Mouse (Mus musculus): Measurements from ENCODE around the gene Micu1.

Micu1 gene

DNA sequence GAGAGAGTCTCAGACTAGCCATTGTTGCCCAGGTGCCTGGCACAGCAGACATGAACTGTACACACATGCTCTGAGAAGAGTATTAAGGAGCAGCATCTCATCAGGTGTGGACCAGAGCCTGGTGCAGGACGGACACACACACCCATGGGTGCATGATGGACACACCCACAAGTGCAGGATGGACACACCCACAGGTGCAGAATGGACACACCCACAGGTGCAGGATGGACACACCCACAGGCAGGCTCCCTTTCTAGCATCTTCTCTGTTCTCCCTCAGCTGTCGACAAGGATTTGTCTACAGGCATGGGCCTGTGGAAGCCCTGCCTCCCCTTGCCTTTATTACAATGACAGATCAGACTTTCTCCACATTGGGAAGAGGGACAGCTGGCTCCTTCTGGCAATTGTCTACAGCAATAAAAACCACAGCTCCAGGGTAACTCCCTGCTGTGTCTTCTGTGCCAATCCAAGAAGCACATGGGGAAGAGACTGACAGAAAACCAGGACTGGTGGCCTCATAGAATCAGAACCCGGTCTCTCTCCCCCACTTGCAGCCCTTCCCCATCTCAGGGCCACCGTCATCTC lies 107.8 kb downstream of the Micu1 start:
- no peak for DNase-seq (ENCODE audit: low read depth)

DNA sequence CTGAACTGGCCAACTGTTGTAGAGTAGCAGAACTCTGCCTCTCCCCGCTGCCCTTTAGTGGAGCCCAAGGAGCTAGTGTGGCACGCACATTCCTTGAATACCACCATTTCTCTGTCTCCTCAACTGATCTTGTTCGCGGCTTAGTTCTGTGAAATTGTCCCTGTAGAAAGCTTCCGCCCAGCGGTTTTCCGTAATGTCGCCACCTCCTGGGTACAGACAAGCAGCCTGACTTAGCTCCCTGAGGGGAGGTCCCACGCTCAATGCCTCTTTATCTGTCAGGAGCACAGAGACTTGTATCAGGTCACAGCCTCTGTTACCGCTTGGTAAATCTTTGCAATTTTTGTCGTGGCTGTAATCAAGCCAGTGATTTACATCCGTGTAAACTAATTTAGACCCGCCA lies 110.7 kb downstream of the Micu1 start:
- no peak for DNase-seq (ENCODE audit: low read depth)

DNA sequence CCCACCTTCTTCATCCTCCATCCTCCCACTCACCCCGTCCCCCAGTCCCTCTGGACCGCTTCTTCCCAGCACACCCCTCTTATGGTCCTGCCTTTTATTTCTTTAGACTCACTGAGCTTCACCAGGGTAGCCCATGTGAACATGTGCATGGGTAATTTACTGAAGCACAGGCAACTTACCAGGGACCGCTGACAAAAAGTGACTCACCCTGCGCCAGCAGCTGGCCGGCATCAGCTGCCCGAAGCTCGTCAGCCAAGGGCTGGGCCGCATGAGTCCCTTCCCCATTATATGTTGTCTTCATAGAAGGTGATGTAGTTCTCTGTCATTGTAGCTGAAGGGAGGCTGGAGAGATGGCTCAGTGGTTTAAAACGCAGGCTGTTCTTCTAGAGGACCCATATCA lies 111.5 kb downstream of the Micu1 start:
- no peak for DNase-seq (ENCODE audit: low read depth)

DNA sequence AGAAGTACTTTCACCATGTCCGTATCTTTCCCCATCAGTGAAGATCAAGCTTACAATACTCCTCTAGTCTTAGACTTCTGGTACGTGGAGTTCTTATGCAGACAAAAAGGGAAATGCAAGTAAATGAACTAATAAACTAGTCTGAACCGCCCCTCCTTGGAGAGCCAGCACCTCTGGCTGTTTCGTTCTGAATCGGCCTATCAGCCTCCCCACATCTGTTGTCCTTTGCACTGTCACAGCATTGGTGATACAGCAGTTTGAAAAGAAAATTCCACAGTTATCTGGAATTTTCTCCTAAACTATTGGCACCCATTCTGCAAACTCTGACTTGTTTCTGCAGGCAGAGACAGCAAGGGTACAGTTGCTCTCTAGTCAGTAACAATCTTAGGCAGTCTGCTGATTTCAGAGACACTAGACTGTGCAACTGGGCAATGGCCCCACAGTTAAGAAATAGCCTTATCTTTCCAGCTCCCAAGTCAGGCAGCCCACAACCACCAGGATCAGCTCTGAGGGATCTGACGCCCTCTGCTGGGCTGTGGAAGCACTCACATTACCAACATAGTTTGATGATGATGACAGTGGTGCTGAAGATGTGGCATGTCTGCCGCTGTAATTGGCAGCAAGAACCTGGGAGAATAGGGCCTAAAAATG lies 112.4 kb downstream of the Micu1 start:
- peak; percentile 76 for DNase-seq (ENCODE audit: low read depth)

DNA sequence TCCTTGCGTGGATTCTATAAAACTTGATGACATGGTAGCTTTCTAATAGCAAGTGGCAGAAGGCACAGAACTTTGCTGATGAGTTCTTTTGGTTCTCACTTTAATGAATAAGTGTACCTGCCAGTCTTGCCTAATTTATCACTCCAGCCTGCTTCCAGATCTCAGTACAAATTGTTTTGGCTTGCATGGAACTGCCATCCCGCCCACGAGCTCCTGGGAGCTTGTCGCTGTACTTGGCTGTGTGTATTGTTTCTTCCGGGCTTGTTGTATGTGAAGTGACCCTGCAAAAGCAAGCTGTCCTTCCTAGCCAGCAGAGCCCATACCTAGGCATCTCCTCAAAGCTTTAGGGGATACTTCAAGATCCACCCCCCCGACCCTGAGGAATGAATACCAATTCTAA lies 114.3 kb downstream of the Micu1 start:
- no peak for DNase-seq (ENCODE audit: low read depth)

DNA sequence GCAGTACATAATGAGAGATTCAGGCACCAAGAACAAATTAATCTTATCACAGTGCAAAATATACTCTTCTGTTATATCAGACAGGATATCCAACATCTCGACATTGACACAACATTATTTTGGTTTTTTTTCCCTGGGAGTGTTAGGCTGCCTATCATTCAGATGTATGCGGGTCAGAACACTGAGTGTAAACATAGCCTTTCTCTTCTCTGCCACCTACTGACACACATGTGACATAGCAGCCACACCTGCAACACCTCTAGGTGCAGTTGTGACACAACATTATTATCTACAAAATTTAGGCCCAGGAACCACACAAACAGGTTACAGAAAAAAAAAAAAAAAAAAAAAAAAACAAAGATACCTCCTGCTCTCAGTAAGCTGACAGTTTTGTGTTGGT lies 115.3 kb downstream of the Micu1 start:
- DNase-seq (ENCODE audit: low read depth), result peak; percentile 41

DNA sequence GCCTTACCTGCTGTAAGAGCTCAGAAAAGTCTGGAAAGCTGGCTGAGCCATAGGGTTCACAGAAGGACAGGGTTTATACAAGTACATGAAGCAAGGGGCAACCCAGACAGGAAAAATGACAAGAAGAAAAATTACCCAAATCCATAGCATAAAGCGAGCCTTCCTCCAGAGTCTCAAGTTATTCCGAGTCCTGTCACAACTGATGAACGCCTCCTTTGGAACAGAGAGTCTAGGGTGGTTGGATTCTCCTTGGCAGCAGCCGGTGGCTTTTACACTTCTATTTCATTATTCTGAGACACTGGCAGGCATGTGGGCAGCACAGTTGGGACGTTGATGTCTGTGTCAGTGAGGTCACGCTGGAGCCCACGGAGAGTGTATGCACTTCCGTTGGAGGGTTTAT lies 115.7 kb downstream of the Micu1 start:
- no peak for DNase-seq (ENCODE audit: low read depth)

DNA sequence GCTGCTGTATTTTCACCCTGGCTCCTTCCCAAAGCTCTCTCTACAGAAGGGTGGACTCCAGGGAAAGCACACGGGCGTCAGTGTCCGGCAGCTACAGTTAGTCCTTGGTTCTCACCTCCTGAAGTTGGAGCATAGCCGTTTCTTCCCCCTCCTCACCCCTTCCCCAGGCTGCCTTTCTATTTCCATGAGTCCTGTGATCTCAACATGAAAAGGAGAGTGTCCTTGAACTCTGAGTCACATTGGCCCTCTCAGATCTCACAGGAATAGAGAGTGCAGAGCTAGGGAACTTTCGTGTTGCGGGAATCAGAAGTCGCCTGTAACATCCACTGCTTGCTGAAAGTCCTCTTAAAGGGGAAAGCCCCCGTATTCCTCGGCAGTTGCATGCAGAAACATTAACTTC lies 116.9 kb downstream of the Micu1 start:
- no peak for DNase-seq (ENCODE audit: low read depth)

DNA sequence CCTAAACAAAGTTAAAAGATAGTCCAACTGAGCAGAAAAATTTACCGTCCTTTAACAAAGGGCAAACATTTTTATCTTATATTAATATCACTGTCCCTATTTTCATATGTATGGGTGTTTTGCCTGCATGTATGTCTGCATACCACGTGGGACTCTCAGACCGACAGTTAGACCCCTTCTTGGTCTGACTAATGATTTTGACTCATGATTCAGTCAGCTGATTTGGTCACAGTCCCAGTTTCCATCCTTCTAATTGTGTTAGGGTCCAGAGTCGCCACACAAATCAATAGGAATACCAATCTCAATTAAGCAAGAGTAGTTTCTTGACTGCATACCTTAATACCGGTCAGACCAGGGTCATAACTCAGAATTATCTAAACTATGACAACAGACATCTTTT lies 118.6 kb downstream of the Micu1 start:
- DNase-seq (ENCODE audit: low read depth), result peak; percentile 69

DNA sequence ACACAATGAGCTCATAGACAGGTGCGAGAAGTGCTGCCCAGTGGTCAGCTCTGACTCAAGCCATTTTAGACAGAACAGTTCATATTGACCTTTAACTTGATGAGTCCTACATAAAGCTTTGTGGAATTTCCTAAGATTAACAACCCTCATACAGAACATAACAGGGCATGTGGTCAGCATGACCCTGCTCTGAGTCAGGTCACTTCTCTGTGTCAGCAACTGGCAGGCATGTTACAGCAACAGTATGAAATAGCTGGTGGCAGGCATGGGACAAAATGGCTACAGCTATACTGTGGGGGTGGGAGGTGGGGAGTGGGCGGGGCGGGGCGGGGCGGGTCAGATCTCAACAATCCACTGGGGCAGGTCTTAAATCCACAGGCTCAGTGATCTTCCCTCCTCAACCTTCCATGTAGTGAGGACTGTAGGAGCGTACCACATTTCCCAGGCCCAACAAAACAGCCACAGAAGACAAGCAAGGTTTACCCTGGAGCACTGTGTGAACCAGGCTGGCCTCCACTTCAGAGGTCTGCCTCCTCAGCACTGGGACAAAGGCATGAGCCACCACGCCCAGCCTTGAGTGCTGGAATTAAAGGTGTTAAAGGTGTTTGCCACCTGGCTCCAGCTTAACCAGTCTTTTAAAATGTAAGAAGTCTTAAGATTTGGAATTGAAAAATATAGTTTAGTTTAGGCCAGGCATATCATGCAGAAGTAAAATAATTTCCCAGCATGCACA lies 119.2 kb downstream of the Micu1 start:
- no peak for DNase-seq (ENCODE audit: low read depth)

DNA sequence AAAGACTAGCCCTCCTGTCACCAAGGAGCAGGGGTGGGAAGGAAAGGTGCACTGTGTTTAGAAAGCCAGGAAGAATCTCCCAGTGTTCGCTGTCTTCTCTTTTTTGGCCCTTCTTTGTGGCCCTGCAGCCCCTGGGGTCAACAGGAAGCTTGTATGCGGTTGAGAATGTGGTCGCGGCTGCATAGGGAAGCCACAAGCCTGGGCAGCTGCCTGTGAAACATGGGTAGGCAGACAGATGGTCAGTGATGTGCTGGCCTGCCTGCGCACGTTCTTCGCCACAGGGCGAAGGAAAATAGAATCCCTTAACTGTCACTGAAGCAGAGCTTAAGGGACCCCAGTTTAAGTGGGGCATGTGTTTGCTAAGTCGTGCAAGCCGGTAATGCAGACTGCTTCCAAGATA lies 120.6 kb downstream of the Micu1 start:
- no peak for DNase-seq (ENCODE audit: low read depth)

DNA sequence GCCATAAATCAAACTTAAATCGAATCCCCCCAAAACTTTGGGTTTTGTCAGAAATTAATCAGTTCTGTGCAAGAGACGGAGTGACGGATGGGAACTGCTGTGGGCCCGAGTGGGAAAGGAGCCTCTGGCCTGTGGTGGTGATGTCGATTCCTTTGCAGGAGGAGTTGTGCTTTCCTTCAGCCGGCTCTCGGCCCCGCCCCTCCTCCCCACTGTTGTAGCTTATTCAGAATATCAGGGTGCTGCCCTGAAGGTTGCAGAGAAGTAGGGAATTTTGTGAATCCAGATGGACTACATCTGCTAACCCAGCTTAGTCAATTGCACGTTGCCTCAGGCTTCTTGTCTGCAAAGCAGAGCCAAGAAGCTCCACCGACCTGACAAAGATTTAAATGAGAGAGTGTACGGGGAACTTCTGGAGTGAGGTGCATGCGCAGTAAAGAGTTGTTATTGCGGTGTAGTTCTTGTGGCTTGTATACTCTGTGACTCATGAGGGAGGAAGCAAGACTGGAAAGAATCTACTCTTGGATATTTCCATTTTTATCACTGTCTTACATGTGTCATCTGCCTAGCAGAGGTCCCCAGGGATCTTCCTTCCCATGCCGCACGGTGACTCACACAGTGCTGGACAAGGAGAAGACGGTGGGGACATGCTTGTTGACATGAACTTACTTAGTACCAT lies 123.0 kb downstream of the Micu1 start:
- DNase-seq (ENCODE audit: low read depth), result peak; percentile 94

DNA sequence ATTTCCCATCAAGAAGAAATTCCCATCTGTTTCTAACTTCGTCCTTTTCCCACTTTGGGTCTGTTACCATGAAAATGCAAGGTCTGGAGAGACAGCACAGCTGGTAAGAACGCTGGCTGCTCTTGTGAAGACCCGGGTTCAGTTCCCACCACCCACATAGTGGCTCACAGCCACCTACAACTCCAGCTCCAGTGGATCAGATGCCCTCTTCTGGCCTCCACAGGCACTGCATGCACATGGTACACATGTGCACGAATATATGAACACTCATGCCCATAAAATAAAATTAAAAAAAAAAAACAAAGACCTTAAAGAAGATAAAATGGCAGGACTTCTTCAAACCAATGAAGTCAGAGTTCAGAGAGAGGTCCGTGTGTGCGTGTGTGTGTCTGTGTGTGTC lies 127.6 kb downstream of the Micu1 start:
- peak; percentile 21 for DNase-seq (ENCODE audit: low read depth)

DNA sequence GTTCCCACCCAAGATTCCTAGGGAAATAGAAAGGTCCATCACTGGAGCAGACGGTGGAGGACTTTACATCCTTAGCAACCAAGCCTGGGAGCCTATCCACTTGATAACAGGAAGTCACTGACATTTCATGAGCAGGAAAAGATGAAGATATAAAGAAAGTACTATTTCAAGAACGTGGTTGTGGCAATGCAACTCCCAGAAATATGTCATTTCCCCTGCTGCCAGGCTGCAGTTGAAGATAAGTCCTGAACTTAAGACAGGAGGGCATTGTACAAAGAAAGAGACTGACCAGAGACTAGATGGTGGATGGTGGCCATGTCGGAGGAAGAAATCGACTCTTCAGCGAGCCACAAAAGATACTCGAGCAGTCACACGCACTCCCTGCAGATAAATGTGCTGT lies 129.7 kb downstream of the Micu1 start:
- DNase-seq (ENCODE audit: low read depth), result no peak

DNA sequence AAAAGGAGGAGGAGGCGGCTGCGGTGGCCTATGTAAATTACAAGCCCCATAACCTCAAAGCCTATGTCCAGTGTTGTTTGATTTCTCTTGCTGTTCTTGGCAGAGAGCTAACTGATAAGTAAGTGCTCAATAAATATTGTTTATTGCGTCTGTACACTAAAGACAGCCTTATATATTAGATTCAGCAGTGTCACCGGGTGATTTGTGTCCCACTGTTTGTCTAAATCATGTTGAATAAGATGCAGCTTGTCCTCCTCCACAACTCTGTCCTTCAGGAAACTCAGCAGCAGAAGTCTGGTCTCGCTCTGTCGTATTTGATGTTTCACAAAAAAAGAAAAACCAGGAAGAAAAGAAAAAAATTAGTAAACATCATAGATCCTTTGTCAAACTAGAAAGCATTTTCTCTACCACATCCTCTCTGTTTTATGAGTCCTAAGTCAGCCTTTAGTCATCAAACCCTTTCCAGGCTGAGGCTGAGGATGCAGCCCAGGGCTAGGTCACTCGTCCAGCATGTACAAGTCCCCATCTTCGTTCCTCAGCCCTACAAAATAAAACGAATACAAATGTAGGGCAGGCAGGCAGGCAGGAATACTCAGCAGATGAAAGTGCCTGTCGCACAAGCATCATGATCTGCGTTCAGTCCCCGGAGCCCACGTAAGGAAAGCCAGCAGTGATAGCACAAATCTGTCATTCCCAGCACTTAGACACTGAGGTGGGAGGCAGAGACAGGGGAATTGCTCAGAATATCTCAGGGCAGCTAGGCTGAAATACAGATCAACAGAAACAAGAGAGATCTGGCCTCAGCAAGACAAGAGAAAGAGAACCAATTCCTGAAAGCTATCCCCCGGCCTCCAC lies 133.3 kb downstream of the Micu1 start:
- no peak for DNase-seq (ENCODE audit: low read depth)

DNA sequence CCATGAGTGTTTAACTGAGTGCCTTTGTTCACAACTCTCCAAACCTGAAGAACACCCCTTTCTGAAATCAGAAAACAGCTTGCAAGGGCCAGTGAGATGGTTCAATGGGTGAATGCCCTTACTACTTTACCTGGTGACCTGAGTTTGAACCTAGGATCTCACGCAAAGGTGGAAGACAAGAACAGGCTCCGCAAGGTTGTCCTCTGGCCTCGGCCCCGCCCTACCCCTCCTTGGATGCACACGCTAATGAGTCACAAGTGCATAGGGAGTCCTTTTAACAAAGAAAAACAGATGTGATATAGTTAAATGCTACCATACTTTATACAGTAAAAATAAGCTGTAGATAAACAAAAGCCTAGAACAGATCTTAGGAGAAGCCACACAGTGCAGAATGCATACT lies 135.2 kb downstream of the Micu1 start:
- no peak for DNase-seq (ENCODE audit: low read depth)

DNA sequence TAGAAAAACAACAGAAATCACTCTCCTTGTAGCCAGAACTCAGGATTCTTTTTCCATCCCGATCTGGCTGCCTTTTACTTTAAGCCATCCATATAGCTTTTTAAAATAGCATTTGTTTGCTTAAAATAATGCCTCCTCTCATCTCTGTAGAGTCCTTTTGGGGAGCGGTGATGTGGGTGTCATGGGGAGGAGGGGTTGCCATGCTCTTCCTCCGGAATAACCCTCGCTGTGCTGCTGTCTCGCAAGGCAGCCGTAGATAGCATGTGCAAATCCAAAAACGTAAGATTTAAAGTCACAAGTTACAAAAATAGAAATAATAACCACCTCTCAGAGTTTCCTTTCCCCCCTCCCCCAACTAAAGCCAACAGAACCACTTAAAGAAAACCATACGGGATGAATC lies 139.2 kb downstream of the Micu1 start:
- DNase-seq (ENCODE audit: low read depth), result no peak

DNA sequence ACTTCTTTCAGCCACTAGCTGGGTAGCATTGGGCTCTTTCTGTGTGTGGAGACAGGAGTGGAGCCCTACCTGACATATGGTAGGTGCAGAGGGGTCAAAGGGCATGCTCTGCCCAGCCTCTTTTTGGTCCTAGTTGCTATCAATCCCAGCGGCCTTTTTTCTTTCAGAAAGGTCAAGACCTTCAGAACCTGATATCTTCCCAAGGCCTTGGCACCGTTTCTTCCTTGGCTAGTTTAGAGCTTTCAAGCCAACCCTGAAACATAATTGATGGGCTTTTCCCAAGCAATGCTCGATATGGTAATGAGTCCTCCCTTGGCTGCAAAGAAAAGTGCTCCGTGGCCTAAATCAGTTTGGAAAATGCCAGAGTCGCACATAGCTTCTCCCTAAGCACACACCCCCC lies 140.8 kb downstream of the Micu1 start:
- no peak for DNase-seq (ENCODE audit: low read depth)

DNA sequence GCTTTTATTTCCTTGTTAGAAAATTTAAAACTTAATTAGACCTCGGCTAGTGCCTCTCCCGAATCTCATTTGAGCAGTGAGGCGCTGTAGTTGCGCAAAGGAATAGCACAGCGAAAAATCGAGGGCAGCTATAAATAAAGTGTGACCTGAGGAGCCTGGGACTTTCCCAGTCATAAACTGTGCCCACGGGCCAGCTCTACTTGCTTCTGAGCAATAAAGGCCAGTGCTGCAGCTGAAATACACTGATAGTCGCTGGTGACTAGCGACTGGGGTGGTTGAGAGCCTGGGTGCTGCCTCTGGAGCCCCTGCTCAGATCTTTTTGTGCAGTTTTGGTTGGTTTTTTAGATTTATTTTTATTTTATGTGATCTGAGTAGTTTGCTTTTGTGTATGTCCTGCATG lies 142.4 kb downstream of the Micu1 start:
- DNase-seq (ENCODE audit: low read depth), result peak; percentile 20

DNA sequence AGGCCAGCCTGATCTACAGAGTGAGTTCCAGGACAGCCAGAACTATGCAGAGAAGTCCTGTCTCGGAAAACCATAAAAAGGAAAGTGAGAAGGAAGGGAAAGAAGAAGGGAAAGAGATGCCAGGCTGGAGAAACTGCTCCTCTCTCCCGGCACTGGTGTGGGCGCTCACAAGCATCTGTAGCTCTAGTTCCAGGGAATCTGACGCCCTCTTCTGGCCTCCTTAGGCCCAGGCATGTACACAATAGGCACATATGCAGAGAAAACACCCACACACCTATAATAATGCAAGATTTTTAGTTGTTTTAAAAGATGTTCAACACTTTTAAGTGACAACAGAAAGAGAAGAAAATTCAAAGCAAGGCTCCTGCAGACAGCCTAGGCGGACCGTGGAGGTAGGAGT lies 144.1 kb downstream of the Micu1 start:
- peak; percentile 50 for DNase-seq (ENCODE audit: low read depth)

DNA sequence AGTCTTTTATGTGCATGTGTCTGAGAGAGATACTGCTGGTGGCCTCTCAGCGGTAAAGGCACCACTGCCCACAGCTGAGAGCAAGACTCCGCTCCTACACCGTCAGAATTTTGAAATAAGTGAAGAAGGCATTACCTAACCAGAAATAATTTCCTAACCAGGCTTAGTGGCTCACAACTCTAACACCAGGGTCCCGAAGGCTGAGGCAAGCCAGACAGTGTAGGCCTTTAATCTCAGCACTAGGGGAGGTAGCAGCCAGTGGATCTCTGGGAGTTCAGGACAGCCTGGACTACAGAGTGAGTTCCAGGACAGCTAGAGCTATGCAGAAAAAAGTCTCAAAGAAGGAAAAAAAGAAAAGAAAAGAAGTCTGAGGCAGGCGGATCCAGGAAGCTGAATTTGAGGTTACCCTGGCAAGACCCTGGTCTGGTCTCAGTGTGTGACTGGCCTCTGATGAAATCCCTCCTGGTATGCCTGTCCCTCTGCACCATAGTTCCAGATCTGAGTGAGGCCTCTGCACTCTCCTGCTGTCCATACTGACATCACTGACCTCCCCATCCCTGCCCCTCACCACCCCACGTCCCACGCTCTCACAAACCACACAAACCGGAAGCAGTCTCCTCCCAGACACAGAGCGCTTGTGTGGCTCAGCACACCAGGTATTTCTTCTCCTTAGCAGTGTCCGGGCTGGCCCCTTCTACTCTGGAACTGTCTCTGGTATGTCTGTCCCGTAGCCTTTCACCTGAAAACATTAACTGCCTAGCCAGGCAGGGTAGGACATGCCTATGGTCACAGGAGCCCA lies 146.0 kb downstream of the Micu1 start:
- DNase-seq (ENCODE audit: low read depth), result no peak

Measured in NIH3T3 (cell line).